Mouse (Mus musculus) yolk sac, embryonic 10.5 days (tissue): Measurements from ENCODE around the gene Rbfox3.

Experiments
- DNase-seq: peaks from one replicate; pipeline ENCODE4 v3.0.0-alpha.2; 2017; ENCODE audit warnings: low spot score

The Rbfox3 gene

GRCm38 (mm10) chr11:118911307-118912070 is at the start of gene Rbfox3:
Rbfox3 (minus strand) TSS chr11:118911597.
- DNase-seq = no peak

- DNase-seq = no peak
Observed at GRCm38 (mm10) chr11:118960649-118961048, 49.3 kb upstream of the Rbfox3 start.

GRCm38 (mm10) chr11:118957070-118957471 is 45.7 kb upstream of the Rbfox3 start:
- DNase-seq = no peak

DNA sequence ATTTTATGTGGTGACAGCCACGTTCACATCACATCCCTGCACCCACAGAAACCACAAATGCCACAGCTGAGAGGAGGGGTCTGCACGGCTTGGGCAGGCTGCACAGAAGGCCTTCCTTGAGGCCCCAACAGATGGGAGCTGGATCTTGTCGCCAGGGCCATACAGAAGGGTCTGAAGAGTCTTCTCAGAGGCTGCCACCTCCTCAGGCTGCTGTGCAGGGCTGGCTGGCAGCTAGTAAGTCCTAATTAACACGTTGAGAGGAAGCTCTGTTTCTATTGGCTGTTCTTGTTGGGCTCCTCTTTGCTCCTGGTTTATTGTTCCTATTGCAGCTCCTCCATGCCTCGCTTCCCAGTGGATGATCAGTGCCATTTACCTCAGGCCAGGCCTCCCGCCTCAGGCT is 43.6 kb upstream of the Rbfox3 start:
- no peak for DNase-seq

- no peak for DNase-seq
Observed at GRCm38 (mm10) chr11:118945868-118946267, 34.5 kb upstream of the Rbfox3 start.

DNA sequence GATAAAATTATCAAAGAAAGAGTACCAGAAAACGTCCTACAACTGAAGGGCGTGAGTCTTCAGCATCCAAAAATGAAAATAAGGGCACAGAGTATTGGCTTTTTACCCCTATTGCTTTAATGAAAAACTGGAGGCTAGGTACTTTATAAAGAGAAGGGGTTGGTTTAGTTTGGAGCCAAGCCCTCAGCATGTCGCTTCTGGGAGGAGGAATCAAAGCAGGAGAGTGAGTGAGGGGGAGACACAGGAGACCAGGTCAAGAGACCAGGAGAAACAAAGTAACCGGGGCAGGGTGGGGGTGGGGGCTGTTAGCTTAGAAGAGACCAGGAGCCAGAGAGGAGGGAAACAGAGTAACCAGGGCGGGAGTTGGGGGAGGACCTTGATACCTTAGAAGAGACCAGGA is 29.9 kb upstream of the Rbfox3 start:
- DNase-seq = no peak

DNA sequence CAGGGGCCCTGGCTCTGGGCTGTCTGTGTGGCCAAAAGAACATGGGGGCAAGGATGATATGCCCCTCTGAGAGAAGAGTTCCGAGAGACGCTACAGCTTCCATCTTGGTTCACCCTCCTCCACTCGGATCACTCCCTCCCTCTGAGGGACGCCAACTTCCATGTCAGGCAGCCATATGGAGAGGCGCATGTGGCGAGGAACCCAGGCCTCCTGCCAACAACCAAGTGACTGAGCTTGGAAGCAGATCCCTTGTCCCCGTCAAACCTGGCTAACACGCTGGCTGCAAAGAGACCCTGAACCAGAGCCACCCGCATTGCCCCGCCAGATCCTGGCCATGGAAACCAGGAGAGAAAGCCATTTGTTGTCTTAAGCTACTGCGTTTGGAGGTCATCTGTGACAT is 29.1 kb upstream of the Rbfox3 start:
- no peak for DNase-seq

DNA sequence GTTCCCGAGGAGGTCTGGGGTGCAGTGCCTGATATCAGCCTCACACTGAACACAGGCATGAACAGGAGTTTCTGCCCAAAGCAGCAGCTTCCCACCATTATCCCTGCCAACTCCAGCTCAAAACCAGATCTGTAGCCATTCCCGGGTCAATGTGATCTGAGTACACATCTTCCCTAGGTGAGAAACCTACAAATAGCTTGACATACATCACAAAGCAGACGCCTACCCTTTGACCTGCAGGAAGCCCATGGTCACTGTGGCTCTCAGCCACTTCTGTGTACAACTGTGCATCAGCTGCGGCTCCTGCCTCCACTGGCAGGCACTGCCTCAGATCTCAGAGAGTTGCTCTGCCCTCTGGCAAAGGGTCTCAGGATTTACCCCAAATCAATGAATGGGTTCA is 28.3 kb upstream of the Rbfox3 start:
- no peak for DNase-seq

DNA sequence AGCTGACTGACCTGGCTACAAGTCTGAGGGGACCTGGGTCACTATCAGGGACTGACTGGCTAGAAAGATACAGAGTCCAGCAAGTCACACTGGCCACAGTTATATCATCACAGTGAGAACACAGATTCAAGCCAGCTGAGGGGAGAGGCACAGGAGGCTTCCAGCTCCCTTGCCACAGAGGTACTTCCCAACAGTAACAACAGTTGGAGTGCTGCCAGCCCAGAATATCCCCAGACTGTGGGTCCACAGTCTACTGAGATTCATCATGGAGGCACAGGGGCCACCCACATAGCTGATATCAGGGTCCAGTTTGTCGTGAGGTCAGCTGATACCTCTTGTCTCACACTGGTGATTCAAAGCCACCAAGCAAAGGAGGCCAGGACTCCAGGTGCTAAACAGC is 23.5 kb upstream of the Rbfox3 start:
- no peak for DNase-seq

DNA sequence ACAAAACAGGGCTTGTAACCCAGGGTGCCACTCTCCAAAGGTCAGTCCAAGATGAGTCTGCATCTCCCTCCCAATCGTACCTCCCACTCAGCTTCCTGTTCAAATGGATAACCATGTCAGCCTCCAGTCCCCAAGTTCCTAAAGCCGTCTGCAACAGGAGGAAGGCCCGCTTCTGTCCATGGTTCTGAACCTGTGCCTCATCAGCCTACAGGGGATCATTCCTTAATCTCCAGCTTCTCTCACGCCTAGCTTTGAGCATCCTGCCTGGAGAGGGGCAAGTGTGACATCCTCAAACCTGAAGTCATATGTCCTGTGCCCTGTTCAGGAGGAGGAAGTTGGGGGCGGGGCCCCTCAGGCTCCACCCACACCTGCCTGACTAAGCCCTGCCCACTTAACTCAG is 15.7 kb upstream of the Rbfox3 start:
- peak; percentile 28 for DNase-seq

DNA sequence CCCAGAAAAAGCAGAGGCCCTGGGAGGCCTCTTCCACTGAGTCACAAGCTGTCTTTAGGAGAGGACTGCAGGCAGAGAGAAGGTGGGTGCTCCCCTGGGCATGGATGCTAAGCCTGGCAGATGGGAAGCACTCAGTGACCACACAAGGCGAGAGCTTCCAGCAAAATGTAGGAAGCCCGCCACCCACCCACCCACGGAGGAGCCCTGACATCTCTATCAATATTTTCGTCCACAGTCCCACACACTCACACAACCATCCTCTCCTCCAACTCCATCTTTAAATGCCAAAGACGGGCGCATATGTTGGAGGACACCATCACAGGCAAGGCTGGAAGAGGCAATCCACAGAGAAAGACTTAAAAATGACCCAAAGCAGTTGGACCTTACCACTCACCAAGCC is 10.5 kb upstream of the Rbfox3 start:
- DNase-seq = no peak

GRCm38 (mm10) chr11:118916423-118917030 is 5.1 kb upstream of the Rbfox3 start:
- no peak for DNase-seq

DNA sequence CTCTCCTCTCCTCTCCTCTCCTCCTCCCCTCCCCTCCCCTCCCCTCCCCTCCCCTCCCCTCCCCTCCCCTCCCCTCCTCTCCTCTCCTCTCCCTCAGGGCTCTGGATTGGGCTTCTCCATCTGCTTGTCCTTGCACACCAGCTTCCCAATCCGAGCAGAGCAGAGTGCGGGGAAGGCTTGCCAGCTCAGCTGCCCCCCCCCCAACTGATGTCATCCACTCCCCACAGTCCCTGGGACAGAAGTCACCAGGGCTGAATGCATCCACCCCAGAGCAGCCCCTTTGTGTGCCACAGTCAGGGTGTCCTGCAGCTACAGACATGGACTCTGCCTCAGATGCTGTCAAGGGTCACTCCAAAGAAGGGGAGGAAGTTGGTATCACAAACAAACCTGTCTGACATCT is 4.5 kb upstream of the Rbfox3 start:
- DNase-seq = no peak

DNA sequence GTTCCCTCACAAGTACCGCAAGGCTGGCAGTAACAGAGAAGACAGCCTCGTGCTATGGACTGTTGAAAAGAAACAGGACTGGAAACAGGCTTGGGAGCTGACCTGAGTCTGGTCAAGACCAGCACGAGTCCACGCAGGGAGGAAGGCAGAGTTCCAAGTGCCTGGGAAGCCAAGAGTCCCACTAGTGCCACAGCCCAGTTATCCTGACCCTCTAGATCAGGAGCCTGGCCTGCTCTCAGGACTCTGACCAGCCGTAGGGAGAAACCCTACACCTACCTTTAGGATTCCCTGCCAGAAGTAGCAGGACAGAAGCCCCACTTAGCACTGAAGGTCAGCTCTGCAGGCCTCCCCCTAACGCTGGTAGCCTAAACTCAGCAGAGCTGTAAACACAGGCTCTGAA is 1.3 kb upstream of the Rbfox3 start:
- no peak for DNase-seq

DNA sequence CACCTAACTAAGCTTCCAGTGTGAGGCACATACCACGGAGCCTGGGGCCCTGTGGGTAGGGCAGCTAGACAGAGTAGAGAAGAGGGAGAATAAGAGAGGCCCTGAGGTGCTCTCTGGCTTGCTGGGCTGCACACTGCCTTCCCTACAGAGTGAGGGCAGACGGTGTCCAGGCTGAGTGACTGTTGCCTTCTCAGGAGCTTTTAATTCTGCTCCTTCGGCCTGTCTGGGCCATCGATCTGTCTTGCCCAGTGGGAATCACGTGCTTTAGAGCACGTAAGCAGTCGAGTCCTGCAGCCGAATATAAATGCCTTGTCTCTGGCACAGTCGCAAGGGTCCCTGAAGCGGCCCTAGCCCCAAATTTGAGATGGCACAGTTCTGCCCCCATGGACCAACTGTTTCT is 641 bp downstream of the Rbfox3 start:
- DNase-seq = no peak

- DNase-seq = no peak
Observed at GRCm38 (mm10) chr11:118909814-118910201, 1.6 kb downstream of the Rbfox3 start.

- DNase-seq = no peak
Observed at GRCm38 (mm10) chr11:118908981-118909813, 2.2 kb downstream of the Rbfox3 start.

GRCm38 (mm10) chr11:118908431-118908980 is 2.9 kb downstream of the Rbfox3 start:
- no peak for DNase-seq

- DNase-seq = no peak
Observed at GRCm38 (mm10) chr11:118907471-118908401, 3.7 kb downstream of the Rbfox3 start.

DNA sequence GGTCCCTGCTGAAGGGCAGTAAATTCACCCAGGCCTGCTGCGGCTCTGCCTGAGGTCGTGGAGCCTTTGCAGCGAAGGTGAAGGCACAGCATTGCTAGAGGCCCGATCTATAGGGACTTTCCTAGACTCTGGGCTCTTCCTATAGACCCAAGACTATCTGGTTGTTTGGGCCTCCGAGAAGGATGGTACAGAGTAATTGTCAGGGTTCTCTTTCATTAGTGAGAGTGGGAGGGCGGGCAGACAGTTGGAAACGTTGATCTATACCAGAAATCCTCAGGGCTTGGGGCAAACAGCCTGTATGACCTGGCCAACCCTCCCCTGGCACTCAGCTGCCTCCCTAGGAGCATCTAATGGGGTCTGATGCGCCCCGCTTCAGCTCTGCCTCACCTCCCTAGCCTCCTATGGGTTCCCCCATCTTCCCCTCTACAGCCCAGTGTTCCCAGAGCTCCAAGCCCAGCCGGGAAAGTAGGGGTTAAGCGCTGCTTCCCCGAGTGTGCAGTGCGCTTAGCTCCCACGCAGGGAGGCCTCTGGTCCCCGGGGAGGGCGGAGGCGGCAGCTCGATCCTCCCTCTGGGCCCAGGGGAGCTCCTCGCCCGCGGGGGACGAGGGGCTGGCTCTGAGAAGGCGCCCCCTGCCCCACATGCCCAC is 4.5 kb downstream of the Rbfox3 start:
- DNase-seq = no peak
